Mouse (Mus musculus) stomach, postnatal 0 days (tissue): ENCODE results near the gene Klrc3.
"Not testable (repeated sequence)": the region's sequence is repeated elsewhere in the genome, so short reads cannot be mapped to it uniquely, and the experiment has no call there.

ENCODE experiments used
- CTCF ChIP-seq: IDR thresholded peaks from 2 replicates; pipeline ENCODE4 v1.5.1; 2016; ENCODE audit warnings: antibody characterized with exemption, low read depth, mild to moderate bottlenecking, moderate library complexity
- EP300 ChIP-seq: optimal IDR thresholded peaks from 2 replicates; pipeline ENCODE3; 2016; ENCODE audit warnings: antibody characterized with exemption

- TF ChIP-seq CTCF, EP300: not testable (repeated sequence)
Measured at GRCm38 (mm10) chr6:129660589-129660988, 17.5 kb upstream of the Klrc3 start, which contains the start of gene Klrc2.
